In genomic region chr13:6646674-6647066, GRCm38 (mm10) we compare ENCODE assay signal across 8 mouse cellular contexts. TPM values are rescaled to one million over a fixed set of nuclear protein-coding genes. Genes with fewer than 3 reads are reported as not detected.
DNase-seq lines count a peak whose midpoint lies in the region; ATAC-seq and TF ChIP-seq lines count a peak whose summit lies in the region.

No protein-coding gene starts in this region.

- intact Hi-C loops in gastrocnemius, adult 2 months (cut with DNase I): no loop called here

- DNase-seq in gastrocnemius, adult 2 months: no peak
- no peak for DNase-seq in gastrocnemius, postnatal 4 days (ENCODE audit: low spot score in 2 of 2)
- DNase-seq in 416B (ENCODE audit: low read depth): peak; percentile 67
- no peak for DNase-seq in liver, embryonic 14.5 days (ENCODE audit: low read depth in 3 of 3, low spot score in 3 of 3)
- no peak for DNase-seq in urinary bladder, adult 18-20 months (ENCODE audit: low spot score in 2 of 2)
- no peak for DNase-seq in spleen, adult 18-20 months
- DNase-seq in T-cell, adult 2 months (ENCODE audit: low spot score): no peak

- peak overlapping the region; percentile 90 for H3K4me2 ChIP-seq in forebrain, embryonic 13.5 days
- H3K4me2 ChIP-seq in liver, embryonic 14.5 days (ENCODE audit: low read depth): peak overlapping the region; percentile 85

- TF ChIP-seq CTCF in gastrocnemius, adult 2 months (IDR thresholded peaks at IDR 0.05): no peak
- no peak for TF ChIP-seq CTCF in liver, embryonic 14.5 days (IDR thresholded peaks at IDR 0.05; ENCODE audit: low read depth)

- peak overlapping the region; percentile 88 for H3K4me3 ChIP-seq in gastrocnemius, adult 2 months
- H3K4me3 ChIP-seq in forebrain, embryonic 13.5 days: peak overlapping the region; percentile 58
- peak overlapping the region; percentile 60 to 72 for H3K4me3 ChIP-seq in liver, embryonic 14.5 days (ENCODE audit: insufficient read depth in 1 of 2, low read depth in 2 of 2, low read length in 2 of 2)

- H3K9me3 ChIP-seq in forebrain, embryonic 13.5 days (replicated peaks): no peaks in the 10 kb centered on the region
- H3K9me3 ChIP-seq in liver, embryonic 14.5 days (ENCODE audit: control insufficient read depth, low read length): no peaks in the 10 kb centered on the region

- H3K36me3 ChIP-seq in forebrain, embryonic 13.5 days (ENCODE audit: poor library complexity, severe bottlenecking): no peaks in the 10 kb centered on the region
- no peaks in the 10 kb centered on the region for H3K36me3 ChIP-seq in liver, embryonic 14.5 days (replicated peaks; ENCODE audit: control insufficient read depth, insufficient read depth, low read depth)

- H3K9ac ChIP-seq in forebrain, embryonic 13.5 days: peak overlapping the region; percentile 68; the same call in 1 of the 2 replicates
- H3K9ac ChIP-seq in liver, embryonic 14.5 days (replicated peaks): no peak overlapping the region

- TF ChIP-seq EP300 in liver, embryonic 14.5 days (IDR thresholded peaks at IDR 0.05; ENCODE audit: low read depth): no peak

- H3K27me3 ChIP-seq in forebrain, embryonic 13.5 days: no peaks in the 10 kb centered on the region
- H3K27me3 ChIP-seq in liver, embryonic 14.5 days (ENCODE audit: control insufficient read depth, insufficient read depth, low read length): no peaks in the 10 kb centered on the region

- H3K27ac ChIP-seq in gastrocnemius, adult 2 months: peak overlapping the region; percentile 81; the same call in 1 of the 2 replicates
- no peak overlapping the region for H3K27ac ChIP-seq in forebrain, embryonic 13.5 days
- H3K27ac ChIP-seq in liver, embryonic 14.5 days: no peak overlapping the region

- ATAC-seq in forebrain, embryonic 13.5 days: no peak
- ATAC-seq in liver, embryonic 14.5 days (ENCODE audit: insufficient read depth): no peak

- peaks cover 9% of the 10 kb centered on the region; the same call in 1 of the 2 replicates for H3K4me1 ChIP-seq in forebrain, embryonic 13.5 days
- H3K4me1 ChIP-seq in liver, embryonic 14.5 days (replicated peaks; ENCODE audit: control insufficient read depth in 2 of 2, insufficient read depth in 2 of 2, low read length in 1 of 2): peaks cover 5 to 11% of the 10 kb centered on the region in 2 experiments

- 39% methylated on average over 3 of the region's 3 CpGs for WGBS in forebrain, embryonic 13.5 days
- 33% methylated on average over 3 of the region's 3 CpGs for WGBS in liver, embryonic 14.5 days (ENCODE audit: insufficient replicate concordance)

RNA-seq across cellular contexts. Expression of gene Pfkp, which starts 1.9 kb away (rescaled TPM):
- total RNA-seq in gastrocnemius, adult 2 months (2021): 1 to 10 TPM; 4.0 to 5.8 TPM
- total RNA-seq in gastrocnemius, postnatal 4 days (2021): 10 to 100 TPM; 14.8 to 15.3 TPM
- 53.1 and 61.1 TPM in 2 replicates for polyA plus RNA-seq in forebrain, embryonic 13.5 days (2015; fragmentation: Nextera tagmentation; extraction: Ambion mirVana)
- 1.5 and 2.1 TPM in 2 replicates for polyA plus RNA-seq in liver, embryonic 14.5 days (2012; rRNA removed)
- polyA plus RNA-seq in liver, embryonic 14.5 days (2014; fragmentation: Nextera tagmentation; extraction: Ambion mirVana): 2.9 and 5.4 TPM in 2 replicates
